In genomic region chr6:17521901-17522717, GRCm38 (mm10) we compare ENCODE assay signal across 16 mouse cellular contexts. TPM values are rescaled to one million over a fixed set of nuclear protein-coding genes. Genes with fewer than 3 reads are reported as not detected.
DNase-seq lines count a peak whose midpoint lies in the region; ATAC-seq and TF ChIP-seq lines count a peak whose summit lies in the region.
"Had no signal": no experiment of that assay in that cellular context is flagged by ENCODE, and none has a peak within 500 bp of the region (broad histone marks: within the 10 kb centered on the region; RNA-seq: fewer than 3 reads in every experiment).

No protein-coding gene starts in this region.

- H3K36me3 ChIP-seq in embryonic facial prominence, embryonic 15.5 days, result no peaks in the 10 kb centered on the region
- no peaks in the 10 kb centered on the region for H3K36me3 ChIP-seq in embryonic facial prominence, embryonic 10.5 days (replicated peaks)
- no peaks in the 10 kb centered on the region for H3K36me3 ChIP-seq in kidney, embryonic 15.5 days
- no peaks in the 10 kb centered on the region for H3K36me3 ChIP-seq in stomach, postnatal 0 days (ENCODE audit: control insufficient read depth, insufficient read depth, low read length)
- H3K36me3 ChIP-seq: hindbrain, embryonic 12.5 days; intestine, embryonic 15.5 days; lung, embryonic 15.5 days; midbrain, embryonic 12.5 days had no signal

- no peak for TF ChIP-seq CTCF in stomach, postnatal 0 days (IDR thresholded peaks at IDR 0.05; ENCODE audit: low read depth)

- no peak for DNase-seq in embryonic facial prominence, embryonic 10.5 days (ENCODE audit: low spot score)
- DNase-seq in kidney, postnatal 4 days, result no peak
- DNase-seq in lung, postnatal 25 days (ENCODE audit: low spot score), result peak; percentile 18
- no peak for DNase-seq in lung, postnatal 14 days
- DNase-seq in stomach, postnatal 0 days (ENCODE audit: low spot score), result no peak
- DNase-seq in layer of hippocampus, adult 9-11 months, result no peak
- DNase-seq: cerebellum, adult 9-10 months; gastrocnemius, postnatal 25 days had no signal

- H3K4me2 ChIP-seq in embryonic facial prominence, embryonic 15.5 days (replicated peaks), result no peak overlapping the region
- no peak overlapping the region for H3K4me2 ChIP-seq in kidney, embryonic 15.5 days
- H3K4me2 ChIP-seq in stomach, postnatal 0 days (replicated peaks; ENCODE audit: low read depth), result no peak overlapping the region
- H3K4me2 ChIP-seq: hindbrain, embryonic 12.5 days; intestine, embryonic 15.5 days; lung, embryonic 15.5 days; midbrain, embryonic 12.5 days had no signal

- no peak overlapping the region for H3K9ac ChIP-seq in embryonic facial prominence, embryonic 15.5 days
- H3K9ac ChIP-seq in kidney, embryonic 15.5 days, result no peak overlapping the region
- no peak overlapping the region for H3K9ac ChIP-seq in stomach, postnatal 0 days (ENCODE audit: low read length)
- H3K9ac ChIP-seq: hindbrain, embryonic 12.5 days; intestine, embryonic 15.5 days; lung, embryonic 15.5 days; midbrain, embryonic 12.5 days had no signal

- no peak overlapping the region for H3K4me3 ChIP-seq in embryonic facial prominence, embryonic 15.5 days (replicated peaks)
- H3K4me3 ChIP-seq in embryonic facial prominence, embryonic 10.5 days, result no peak overlapping the region
- no peak overlapping the region for H3K4me3 ChIP-seq in kidney, embryonic 15.5 days (replicated peaks)
- no peak overlapping the region for H3K4me3 ChIP-seq in stomach, postnatal 0 days (ENCODE audit: low read depth, low read length)
- H3K4me3 ChIP-seq: hindbrain, embryonic 12.5 days; intestine, embryonic 15.5 days; lung, embryonic 15.5 days; midbrain, embryonic 12.5 days; myocyte had no signal

- TF ChIP-seq EP300 in stomach, postnatal 0 days (optimal IDR thresholded peaks at IDR 0.05), result no peak

- no peaks in the 10 kb centered on the region for H3K9me3 ChIP-seq in embryonic facial prominence, embryonic 15.5 days (replicated peaks)
- no peaks in the 10 kb centered on the region for H3K9me3 ChIP-seq in embryonic facial prominence, embryonic 10.5 days
- H3K9me3 ChIP-seq in kidney, embryonic 15.5 days (replicated peaks), result no peaks in the 10 kb centered on the region
- H3K9me3 ChIP-seq in stomach, postnatal 0 days (ENCODE audit: control insufficient read depth, low read length), result no peaks in the 10 kb centered on the region
- H3K9me3 ChIP-seq: hindbrain, embryonic 12.5 days; intestine, embryonic 15.5 days; lung, embryonic 15.5 days; midbrain, embryonic 12.5 days had no signal

- H3K27ac ChIP-seq in embryonic facial prominence, embryonic 15.5 days (replicated peaks), result peak overlapping the region; percentile 48; the same call in 1 of the 2 replicates
- no peak overlapping the region for H3K27ac ChIP-seq in embryonic facial prominence, embryonic 10.5 days (replicated peaks)
- H3K27ac ChIP-seq in kidney, embryonic 15.5 days, result peak overlapping the region; percentile 66
- 0 out of 2 replicates have a peak overlapping the region, but pooled peaks have one; percentile 35 for H3K27ac ChIP-seq in stomach, postnatal 0 days (replicated peaks)
- H3K27ac ChIP-seq: hindbrain, embryonic 12.5 days; intestine, embryonic 15.5 days; lung, embryonic 15.5 days; midbrain, embryonic 12.5 days had no signal

- no peak for ATAC-seq in embryonic facial prominence, embryonic 15.5 days (ENCODE audit: insufficient number of reproducible peaks, low FRiP score, low TSS enrichment, low read depth)
- no peak for ATAC-seq in kidney, embryonic 15.5 days (replicated peaks; ENCODE audit: low FRiP score)
- ATAC-seq in stomach, postnatal 0 days (ENCODE audit: low FRiP score, low TSS enrichment), result no peak
- ATAC-seq: forebrain, embryonic 16.5 days; intestine, embryonic 15.5 days had no signal

- H3K27me3 ChIP-seq in embryonic facial prominence, embryonic 15.5 days, result no peaks in the 10 kb centered on the region
- H3K27me3 ChIP-seq in embryonic facial prominence, embryonic 10.5 days (replicated peaks; ENCODE audit: low read depth, poor library complexity, severe bottlenecking), result no peaks in the 10 kb centered on the region
- H3K27me3 ChIP-seq in kidney, embryonic 15.5 days, result no peaks in the 10 kb centered on the region
- no peaks in the 10 kb centered on the region for H3K27me3 ChIP-seq in stomach, postnatal 0 days (ENCODE audit: control insufficient read depth, insufficient read depth, low read length)
- H3K27me3 ChIP-seq: hindbrain, embryonic 12.5 days; intestine, embryonic 15.5 days; lung, embryonic 15.5 days; midbrain, embryonic 12.5 days had no signal

- WGBS in embryonic facial prominence, embryonic 15.5 days, result 46% methylated on average over 8 of the region's 8 CpGs
- WGBS in embryonic facial prominence, embryonic 10.5 days, result 64% methylated on average over 8 of the region's 8 CpGs
- 63% methylated on average over 8 of the region's 8 CpGs for WGBS in kidney, embryonic 15.5 days
- WGBS in stomach, postnatal 0 days, result 47% methylated on average over 8 of the region's 8 CpGs

- H3K4me1 ChIP-seq in embryonic facial prominence, embryonic 15.5 days, result 0 out of 2 replicates have a peak, but pooled peaks cover 5% of the 10 kb centered on the region
- no peaks in the 10 kb centered on the region for H3K4me1 ChIP-seq in embryonic facial prominence, embryonic 10.5 days
- H3K4me1 ChIP-seq in kidney, embryonic 15.5 days, result peaks cover 11% of the 10 kb centered on the region; the same call in 1 of the 2 replicates
- no peaks in the 10 kb centered on the region for H3K4me1 ChIP-seq in stomach, postnatal 0 days (replicated peaks; ENCODE audit: control insufficient read depth, insufficient read depth)
- H3K4me1 ChIP-seq: hindbrain, embryonic 12.5 days; intestine, embryonic 15.5 days; midbrain, embryonic 12.5 days had no signal

RNA-seq across cellular contexts. Expression of gene Met, which starts 58.5 kb away (rescaled TPM):
- polyA plus RNA-seq in embryonic facial prominence, embryonic 15.5 days (2015; fragmentation: Nextera tagmentation; extraction: Ambion mirVana), result 6.2 and 7.2 TPM in 2 replicates
- polyA plus RNA-seq in embryonic facial prominence, embryonic 10.5 days (2016; fragmentation: Nextera tagmentation; extraction: Ambion mirVana), result 1.9 and 2.0 TPM in 2 replicates
- 15.1 and 16.1 TPM in 2 replicates for polyA plus RNA-seq in kidney, embryonic 15.5 days (2015; fragmentation: Nextera tagmentation; extraction: Ambion mirVana)
- polyA plus RNA-seq in stomach, postnatal 0 days (2015; fragmentation: Nextera tagmentation; extraction: Ambion mirVana), result 4.0 and 4.5 TPM in 2 replicates
